Comparison of ENCODE assay signal across 29 mouse cellular contexts in the genomic region with DNA sequence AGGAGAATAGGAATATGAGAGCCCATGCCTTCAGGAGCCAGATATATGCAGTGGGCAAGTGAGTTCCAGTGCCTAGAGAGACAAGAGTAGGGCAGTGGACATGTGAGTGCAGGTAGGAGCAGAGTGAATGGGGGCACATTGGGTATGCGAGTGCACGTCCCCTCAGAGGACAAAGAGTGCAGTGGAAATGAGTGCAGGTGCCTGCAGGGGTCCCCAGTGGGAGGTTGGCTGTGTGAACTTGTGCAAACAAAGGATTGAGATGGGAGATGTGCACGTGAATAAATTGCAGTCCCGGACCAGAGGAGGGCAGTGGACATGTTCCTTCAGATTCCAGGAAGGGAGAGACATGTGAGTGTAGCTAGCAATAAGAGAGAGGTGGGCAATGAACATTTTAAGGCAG. TPM values are rescaled to one million over a fixed set of nuclear protein-coding genes. Genes with fewer than 3 reads are reported as not detected.
"Had no signal": no experiment of that assay in that cellular context is flagged by ENCODE, and none has a peak within 500 bp of the region (broad histone marks: within the 10 kb centered on the region; RNA-seq: fewer than 3 reads in every experiment).

No protein-coding gene starts in this region.

RNA-seq across cellular contexts. Expression of a gene that starts 36.0 kb away (rescaled TPM):
- polyA plus RNA-seq: limb, embryonic 10.5 days; limb, embryonic 11.5 days; limb, embryonic 12.5 days; limb, embryonic 13.5 days; limb, embryonic 14.5 days; limb, embryonic 15.5 days; liver, adult 2 months; liver, embryonic 11.5 days; liver, embryonic 12.5 days; liver, embryonic 13.5 days; liver, embryonic 14.5 days; liver, embryonic 15.5 days; liver, embryonic 16.5 days; liver, postnatal 0 days; lung, adult 2 months; lung, embryonic 14.5 days; lung, embryonic 15.5 days; lung, embryonic 16.5 days; lung, postnatal 0 days; macrophage; midbrain, embryonic 10.5 days; midbrain, embryonic 11.5 days; midbrain, embryonic 12.5 days; midbrain, embryonic 13.5 days; midbrain, embryonic 14.5 days; midbrain, embryonic 16.5 days; midbrain, postnatal 0 days; neural tube, embryonic 11.5 days; neural tube, embryonic 12.5 days had no signal

RNA-seq across cellular contexts. Expression of a gene that starts 57.2 kb away (rescaled TPM):
- polyA plus RNA-seq: limb, embryonic 10.5 days; limb, embryonic 11.5 days; limb, embryonic 12.5 days; limb, embryonic 13.5 days; limb, embryonic 14.5 days; limb, embryonic 15.5 days; liver, adult 2 months; liver, embryonic 11.5 days; liver, embryonic 12.5 days; liver, embryonic 13.5 days; liver, embryonic 14.5 days; liver, embryonic 15.5 days; liver, embryonic 16.5 days; liver, postnatal 0 days; lung, adult 2 months; lung, embryonic 14.5 days; lung, embryonic 15.5 days; lung, embryonic 16.5 days; lung, postnatal 0 days; macrophage; midbrain, embryonic 10.5 days; midbrain, embryonic 11.5 days; midbrain, embryonic 12.5 days; midbrain, embryonic 13.5 days; midbrain, embryonic 14.5 days; midbrain, embryonic 16.5 days; midbrain, postnatal 0 days; neural tube, embryonic 11.5 days; neural tube, embryonic 12.5 days had no signal
